Comparison of ENCODE assay signal across 13 mouse cellular contexts in genomic region chr2:123385622-123386418, GRCm38 (mm10).
DNase-seq lines count a peak whose midpoint lies in the region; ATAC-seq and TF ChIP-seq lines count a peak whose summit lies in the region.
"Had no signal": no experiment of that assay in that cellular context is flagged by ENCODE, and none has a peak within 500 bp of the region (broad histone marks: within the 10 kb centered on the region; RNA-seq: fewer than 3 reads in every experiment).

No protein-coding gene starts in this region.

- no peak for TF ChIP-seq POLR2A in lung, adult 2 months (IDR thresholded peaks at IDR 0.05; ENCODE audit: borderline replicate concordance, extremely low read depth, low read depth, low read length)

- no peak overlapping the region for H3K27ac ChIP-seq in lung, embryonic 14.5 days (ENCODE audit: low read depth)
- H3K27ac ChIP-seq in ES-E14 (ENCODE audit: insufficient read depth, low read depth, low read length, poor library complexity, severe bottlenecking): no peak overlapping the region; the same call in 1 of the 2 replicates
- peak overlapping the region; percentile 18; the same call in 1 of the 2 replicates for H3K27ac ChIP-seq in hindbrain, embryonic 14.5 days
- H3K27ac ChIP-seq: gastrocnemius, adult 2 months; heart, embryonic 10.5 days had no signal

- peak; percentile 29 for DNase-seq in cerebellum, adult 9-10 months
- no peak for DNase-seq in cerebellum, adult 8-10 months
- peak; percentile 3 for DNase-seq in lung, embryonic 14.5 days
- DNase-seq in lung, adult 2 months: no peak
- DNase-seq in ES-E14 (ENCODE audit: low read depth, low spot score): peak; percentile 13
- DNase-seq in hindbrain, embryonic 14.5 days (ENCODE audit: low spot score): no peak
- no peak for DNase-seq in ovary, postnatal 36 days (ENCODE audit: low spot score)
- DNase-seq in B cell, adult 2 months: no peak
- DNase-seq: gastrocnemius, adult 2 months; kidney, adult 9 months; layer of hippocampus, adult 9-11 months had no signal

- H3K9ac ChIP-seq in lung, embryonic 14.5 days: no peak overlapping the region
- no peak overlapping the region for H3K9ac ChIP-seq in ES-E14 (ENCODE audit: insufficient read depth, low read depth, low read length, poor library complexity, severe bottlenecking)
- H3K9ac ChIP-seq in hindbrain, embryonic 14.5 days: no peak overlapping the region

- H3K36me3 ChIP-seq in lung, embryonic 14.5 days (ENCODE audit: insufficient read depth): no peaks in the 10 kb centered on the region
- H3K36me3 ChIP-seq in ES-E14 (ENCODE audit: control insufficient read depth, insufficient read depth, low read length, poor library complexity, severe bottlenecking): no peaks in the 10 kb centered on the region
- no peaks in the 10 kb centered on the region for H3K36me3 ChIP-seq in hindbrain, embryonic 14.5 days (replicated peaks; ENCODE audit: control insufficient read depth, insufficient read depth)
- H3K36me3 ChIP-seq: heart, embryonic 10.5 days had no signal

- H3K9me3 ChIP-seq in lung, embryonic 14.5 days (ENCODE audit: low read depth, low read length): no peaks in the 10 kb centered on the region
- no peaks in the 10 kb centered on the region for H3K9me3 ChIP-seq in ES-E14 (ENCODE audit: control insufficient read depth, insufficient read depth, low read depth, low read length)
- no peaks in the 10 kb centered on the region for H3K9me3 ChIP-seq in hindbrain, embryonic 14.5 days (ENCODE audit: control insufficient read depth, low read length)
- H3K9me3 ChIP-seq: heart, embryonic 10.5 days had no signal

- WGBS in lung, embryonic 14.5 days: 64% methylated on average over 6 of the region's 6 CpGs
- 53% methylated on average over 6 of the region's 6 CpGs for WGBS in lung, adult 2 months
- WGBS in hindbrain, embryonic 14.5 days: 53% methylated on average over 6 of the region's 6 CpGs

- H3K4me3 ChIP-seq in lung, embryonic 14.5 days (ENCODE audit: low read depth, low read length): no peak overlapping the region
- no peak overlapping the region for H3K4me3 ChIP-seq in lung, adult 2 months (replicated peaks; ENCODE audit: extremely low read depth, low read depth, low read length)
- H3K4me3 ChIP-seq in ES-E14 (ENCODE audit: insufficient read depth in 1 of 2, low read depth in 1 of 2, low read length in 2 of 2, poor library complexity in 1 of 2, severe bottlenecking in 1 of 2): no peak overlapping the region
- no peak overlapping the region for H3K4me3 ChIP-seq in hindbrain, embryonic 14.5 days (replicated peaks; ENCODE audit: low read length)
- H3K4me3 ChIP-seq: erythroblast, embryonic 14.5 days; gastrocnemius, adult 2 months; heart, embryonic 10.5 days had no signal

- in situ Hi-C loops in ES-E14 (cut with MboI; ENCODE audit: low sequenced_read_pairs in 2 of 2, unreplicated experiment in 2 of 2): no loop called here

- H3K4me2 ChIP-seq in lung, embryonic 14.5 days: no peak overlapping the region
- H3K4me2 ChIP-seq in hindbrain, embryonic 14.5 days (replicated peaks): no peak overlapping the region

- no peaks in the 10 kb centered on the region for H3K27me3 ChIP-seq in lung, embryonic 14.5 days (ENCODE audit: insufficient read depth, low read length)
- H3K27me3 ChIP-seq in hindbrain, embryonic 14.5 days (ENCODE audit: control insufficient read depth, insufficient read depth, low read length): no peaks in the 10 kb centered on the region

- TF ChIP-seq CTCF in lung, embryonic 14.5 days (IDR thresholded peaks at IDR 0.05; ENCODE audit: low read depth): no peak
- no peak for TF ChIP-seq CTCF in lung, adult 2 months (IDR thresholded peaks at IDR 0.05; ENCODE audit: insufficient read depth, low read length)

- no peaks in the 10 kb centered on the region for H3K4me1 ChIP-seq in lung, embryonic 14.5 days (ENCODE audit: insufficient read depth)
- H3K4me1 ChIP-seq in lung, adult 2 months (ENCODE audit: control insufficient read depth, insufficient read depth, low read length): no peaks in the 10 kb centered on the region
- H3K4me1 ChIP-seq in ES-E14 (ENCODE audit: control insufficient read depth in 2 of 2, insufficient read depth in 2 of 2, low read length in 2 of 2, poor library complexity in 1 of 2): no peaks in the 10 kb centered on the region; a peak in 2 of 4 replicates
- no peaks in the 10 kb centered on the region for H3K4me1 ChIP-seq in hindbrain, embryonic 14.5 days (replicated peaks; ENCODE audit: control insufficient read depth, insufficient read depth, low read length)
- H3K4me1 ChIP-seq: heart, embryonic 10.5 days had no signal

- no peak for ATAC-seq in lung, embryonic 14.5 days (ENCODE audit: insufficient read depth)
- peak; percentile 59 for ATAC-seq in hindbrain, embryonic 14.5 days (ENCODE audit: low FRiP score)

TF ChIP-seq in ES-E14, 5 proteins besides CTCF, POLR2A, EP300 and RAD21:
- TF ChIP-seq CHD2 (IDR thresholded peaks at IDR 0.05; ENCODE audit: low read depth, low read length) (no peak), MAFK (IDR thresholded peaks at IDR 0.05; ENCODE audit: insufficient read depth, low read depth, low read length) (no peak), ZC3H11A (IDR thresholded peaks at IDR 0.05; ENCODE audit: borderline replicate concordance, low read depth, low read length) (no peak), HCFC1 (IDR thresholded peaks at IDR 0.05; ENCODE audit: borderline replicate concordance, insufficient read depth, low read length) (no peak), ZNF384 (IDR thresholded peaks at IDR 0.05; ENCODE audit: low read depth, low read length) (no peak)

Comparison
In these comparisons a context has a peak if more than half of its experiments do, and no peak if none do; other contexts are left out.
1. DNase-seq: peak in cerebellum, adult 9-10 months (single experiment), lung, embryonic 14.5 days (single experiment) and ES-E14 (single experiment); none in cerebellum, adult 8-10 months (single experiment), lung, adult 2 months (single experiment), hindbrain, embryonic 14.5 days (single experiment), ovary, postnatal 36 days (single experiment) and B cell, adult 2 months (0 of 2).